Mouse (Mus musculus) liver, postnatal 0 days (tissue): ENCODE results near the gene Tbc1d22a.

Experiments
- CTCF ChIP-seq: sonication (generic); IDR thresholded peaks from 2 replicates; pipeline ENCODE4 v1.5.1; 2016; ENCODE audit warnings: antibody characterized with exemption, low read depth
- EP300 ChIP-seq: IDR thresholded peaks from 2 replicates; pipeline ENCODE4 v1.6.1; 2016; ENCODE audit warnings: antibody characterized with exemption, low read depth, mild to moderate bottlenecking

DNA sequence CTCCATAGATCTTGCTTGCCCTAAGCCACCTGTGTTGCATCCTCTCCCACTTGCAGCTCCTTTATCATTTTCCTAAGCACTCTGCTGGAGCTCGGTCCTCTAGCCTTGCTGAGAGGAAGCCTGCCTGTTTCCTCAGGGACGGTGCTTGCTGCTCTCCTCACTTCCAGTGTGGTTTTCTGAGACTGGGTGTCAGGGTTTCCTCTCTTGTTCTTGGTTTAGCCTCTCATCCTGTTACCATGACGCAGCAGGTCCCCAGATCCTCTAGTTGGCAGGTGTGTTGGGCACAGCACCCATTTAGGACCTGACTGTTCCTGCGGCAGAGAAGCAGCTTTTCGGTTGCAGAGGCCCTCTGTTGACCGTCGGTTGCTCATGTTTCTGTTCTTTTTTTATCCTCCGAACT is 172.1 kb downstream of the Tbc1d22a start:
- TF ChIP-seq CTCF (no peak), EP300 (no peak)
